Mouse (Mus musculus) neutrophil, adult 5-6 weeks (primary cell): ENCODE results near the gene Gje1. TPM values are rescaled to one million over a fixed set of nuclear protein-coding genes. Genes with fewer than 3 reads are reported as not detected.
A peak's percentile ranks its signal among the peaks of the same experiment; 100 is the strongest.

Experiments used
- ATAC-seq: fragments of 151-379, 151-347 bp; 2 replicates; pipeline ENCODE4 v1.8.0; 2017; ENCODE audit warnings: mild to moderate bottlenecking, moderate TSS enrichment; ENCODE audit not compliant: insufficient number of reproducible peaks, poor library complexity, low FRiP score, severe bottlenecking; ENCODE audit errors: extremely low read depth
- total RNA-seq: library from RNA; stranded (forward); fragments of 200-1000 nt; gene quantifications from 2 replicates; pipeline ENCODE4 v1.2.3, GENCODE M21; 2017

Gje1 gene
- total RNA-seq: 0.35 TPM in 1 of 2 replicates, not detected in the other

GRCm38 (mm10) chr10:14718114-14718513, at the start of gene Gje1:
TSS of gene Gje1 (minus strand) at chr10:14718214.
- no peak for ATAC-seq

GRCm38 (mm10) chr10:14760618-14761017, 42.6 kb upstream of the Gje1 start:
- ATAC-seq: no peak

- ATAC-seq: no peak
Observed at GRCm38 (mm10) chr10:14759665-14760558, 41.9 kb upstream of the Gje1 start.

- ATAC-seq: no peak
Observed at GRCm38 (mm10) chr10:14734285-14734684, 16.3 kb upstream of the Gje1 start.

GRCm38 (mm10) chr10:14725671-14726070, 7.7 kb upstream of the Gje1 start:
- no peak for ATAC-seq

GRCm38 (mm10) chr10:14705072-14706066, 12.6 kb downstream of the Gje1 start, which contains the start of the genes Vta1 and Nmbr:
TSS of gene Vta1 (minus strand) at chr10:14705560.
TSS of gene Nmbr (plus strand) at chr10:14705591.
- peak; percentile 100 for ATAC-seq

- ATAC-seq: no peak
Observed at GRCm38 (mm10) chr10:14703830-14704420, 14.1 kb downstream of the Gje1 start.

- no peak for ATAC-seq
Observed at GRCm38 (mm10) chr10:14703239-14703638, 14.8 kb downstream of the Gje1 start.

GRCm38 (mm10) chr10:14690349-14690748, 27.7 kb downstream of the Gje1 start:
- ATAC-seq: no peak

GRCm38 (mm10) chr10:14688785-14689442, 29.1 kb downstream of the Gje1 start:
- ATAC-seq: no peak

- ATAC-seq: no peak
Observed at GRCm38 (mm10) chr10:14685663-14686062, 32.4 kb downstream of the Gje1 start.

- ATAC-seq: no peak
Observed at GRCm38 (mm10) chr10:14666147-14666546, 51.9 kb downstream of the Gje1 start.

Other genes with a start within 250 kb of the Gje1 start
- 0.58 and 1.1 TPM in 2 replicates for gene Adgrg6, start 172.6 kb downstream of the Gje1 start, total RNA-seq
- 49.3 and 56.8 TPM in 2 replicates for gene Vta1, start 12.7 kb downstream of the Gje1 start, total RNA-seq
- not detected in 2 replicates for gene Nmbr, start 12.6 kb downstream of the Gje1 start, total RNA-seq